Mouse (Mus musculus): Measurements from ENCODE around the gene Nudt5. TPM values are rescaled to one million over a fixed set of nuclear protein-coding genes. Genes with fewer than 3 reads are reported as not detected.

Gene Nudt5
- total RNA-seq, 2 experiments from 2014 or later, result 23.4 to 26.3 TPM

- DNase-seq, result no peak
- intact Hi-C loops (cut with DNase I), result no loop called here
Observed at GRCm38 (mm10) chr2:5862834-5863233, 18.0 kb downstream of the Nudt5 start, which contains the start of gene Gm13199. Gene Gm13199 (minus strand): TSS chr2:5862934.

GRCm38 (mm10) chr2:5867681-5868080, 22.9 kb downstream of the Nudt5 start:
- no peak for DNase-seq
- intact Hi-C loops (cut with DNase I), result no loop called here

- DNase-seq, result no peak
- intact Hi-C loops (cut with DNase I), result no loop called here
Observed at GRCm38 (mm10) chr2:5869746-5870145, 24.9 kb downstream of the Nudt5 start.

GRCm38 (mm10) chr2:5877446-5877845, 32.6 kb downstream of the Nudt5 start:
- intact Hi-C loops (cut with DNase I), result no loop called here
- no peak for DNase-seq

- no peak for DNase-seq
- intact Hi-C loops (cut with DNase I), result no loop called here
Observed at GRCm38 (mm10) chr2:5888865-5889264, 44.0 kb downstream of the Nudt5 start.

GRCm38 (mm10) chr2:5889412-5889811, 44.6 kb downstream of the Nudt5 start:
- intact Hi-C loops (cut with DNase I), result no loop called here
- no peak for DNase-seq

- intact Hi-C loops (cut with DNase I), result no loop called here
Observed at GRCm38 (mm10) chr2:5894296-5894695, 49.5 kb downstream of the Nudt5 start.

GRCm38 (mm10) chr2:5894843-5895570, 50.2 kb downstream of the Nudt5 start, which contains the start of gene Sec61a2:
Gene Sec61a2 (minus strand): TSS chr2:5895432.
- peak; percentile 99 to 100 for DNase-seq
- intact Hi-C loops (cut with DNase I), result loop anchor here (5.0 kb wide), 1 partner anchor 57 kb away; the partner anchor contains the start of gene Upf2

More at GRCm38 (mm10) chr2:5894296-5894695, 49.5 kb downstream of the Nudt5 start:
- DNase-seq, result peak; percentile 3 to 6

GRCm38 (mm10) chr2:5900145-5900544, 55.3 kb downstream of the Nudt5 start:
- DNase-seq, result peak; percentile 21 to 25
- intact Hi-C loops (cut with DNase I), result loop anchor here (2.0 kb wide), 1 partner anchor 267 kb away; no protein-coding TSS in a partner anchor

GRCm38 (mm10) chr2:5906092-5906491, 61.3 kb downstream of the Nudt5 start:
- DNase-seq, result peak; percentile 26
- intact Hi-C loops (cut with DNase I), result no loop called here

GRCm38 (mm10) chr2:5906625-5907024, 61.8 kb downstream of the Nudt5 start:
- DNase-seq, result peak; percentile 15 to 53
- intact Hi-C loops (cut with DNase I), result no loop called here

GRCm38 (mm10) chr2:5911282-5911965, 66.6 kb downstream of the Nudt5 start:
- no peak for DNase-seq
- intact Hi-C loops (cut with DNase I), result no loop called here

Other genes starting within 250 kb of the Nudt5 start
- gene Camk1d, start 130.5 kb upstream of the Nudt5 start, total RNA-seq (2021), result 1 to 10 TPM; 4.3 to 7.5 TPM
- 10 to 100 TPM; 85.3 to 92.4 TPM for gene Cdc123, start 145 bp downstream of the Nudt5 start, total RNA-seq (2021)
- not detected for gene Gm13199, start 17.9 kb downstream of the Nudt5 start, total RNA-seq (2021)
- gene Sec61a2, start 50.4 kb downstream of the Nudt5 start, total RNA-seq (2021), result 10 to 100 TPM; 20.3 to 23.6 TPM
- gene Dhtkd1, start 97.8 kb downstream of the Nudt5 start, total RNA-seq (2021), result 1 to 10 TPM; 1.6 TPM
- gene Upf2, start 106.5 kb downstream of the Nudt5 start, total RNA-seq (2021), result 10 to 100 TPM; 11.6 to 15.5 TPM

All from heart, postnatal 10 days (tissue).